Mouse (Mus musculus): ENCODE results near the gene Il25. TPM values are rescaled to one million over a fixed set of nuclear protein-coding genes. Genes with fewer than 3 reads are reported as not detected.
A peak's percentile ranks its signal among the peaks of the same experiment; 100 is the strongest.
"Not testable (repeated sequence)": the region's sequence is repeated elsewhere in the genome, so short reads cannot be mapped to it uniquely, and the experiment has no call there.

The Il25 gene
- total RNA-seq, 2 experiments from 2014 or later: not detected

- DNase-seq (ENCODE audit: low spot score in 2 of 2): peak in 1 of 2 experiments; percentile 42
Observed at GRCm38 (mm10) chr14:54926401-54927158, 5.9 kb upstream of the Il25 start.

GRCm38 (mm10) chr14:54927296-54927695 lies 5.2 kb upstream of the Il25 start:
- DNase-seq (ENCODE audit: low spot score in 2 of 2): no peak

- DNase-seq (ENCODE audit: low spot score in 2 of 2): no peak
Observed at GRCm38 (mm10) chr14:54929801-54930200, 2.7 kb upstream of the Il25 start.

DNA sequence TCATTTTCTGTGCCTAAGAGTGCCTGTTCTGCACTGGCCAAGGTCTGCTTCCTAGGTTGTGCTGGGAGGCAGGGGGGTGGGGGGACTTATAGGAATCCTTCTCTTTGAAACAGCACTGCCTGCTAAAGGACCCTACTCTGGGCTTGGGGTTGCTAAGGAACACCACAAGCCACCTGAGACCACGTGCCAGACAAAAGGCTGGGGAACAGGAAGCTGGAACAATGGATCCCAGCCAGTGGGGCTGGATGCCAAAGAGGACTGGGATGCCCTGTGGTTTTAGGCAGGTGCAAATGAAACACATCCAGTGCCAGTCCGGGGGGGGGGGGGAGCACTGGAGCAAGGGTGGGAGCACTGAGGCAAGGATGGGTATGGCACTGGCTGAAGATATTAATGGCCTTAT lies 2.1 kb upstream of the Il25 start:
- DNase-seq (ENCODE audit: low spot score in 2 of 2): no peak

DNA sequence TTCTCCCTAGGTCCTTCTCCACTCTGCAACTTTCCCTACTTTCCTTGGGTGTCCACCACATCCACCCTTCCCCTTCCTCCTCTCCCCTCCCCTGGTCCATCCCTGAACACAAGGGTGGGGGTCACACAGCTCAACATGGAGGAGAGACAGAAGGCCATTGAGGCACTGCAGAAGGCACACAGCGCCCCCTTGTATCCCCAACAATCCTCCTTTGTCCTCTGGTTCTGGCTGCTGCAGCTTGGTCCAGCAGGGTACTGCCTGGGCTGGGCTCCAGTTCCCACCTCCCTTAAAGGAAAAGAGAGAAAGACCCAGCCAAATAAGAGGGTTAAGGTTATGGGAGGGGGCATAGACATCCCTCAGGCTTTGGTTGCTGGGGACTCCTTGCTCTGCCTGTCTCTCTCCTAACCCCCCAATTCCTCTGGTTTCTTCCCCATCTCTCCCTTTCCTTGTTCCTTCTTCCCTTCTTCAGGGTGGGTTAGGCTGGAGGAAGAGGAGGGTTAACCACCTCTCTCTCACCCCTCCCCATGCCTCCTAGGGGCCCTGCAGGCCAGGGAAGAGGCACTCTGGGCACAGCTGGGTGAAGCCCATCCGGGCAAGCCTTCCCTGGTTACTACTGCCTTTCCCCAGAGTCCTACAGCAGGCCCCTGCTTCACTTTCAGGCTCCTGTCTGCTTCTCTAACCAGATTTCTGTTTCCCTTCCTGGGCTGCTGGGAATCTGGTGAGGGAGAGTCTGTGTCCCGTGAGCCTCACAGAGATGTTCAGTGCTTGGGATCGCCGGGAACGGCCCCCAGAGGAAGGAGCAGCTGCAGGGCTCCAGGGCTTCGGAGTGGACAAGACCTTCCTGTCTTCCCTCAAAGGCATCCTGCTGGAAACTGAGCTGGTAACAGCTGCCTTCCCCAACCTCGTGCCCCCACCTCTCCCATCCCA lies 3.7 kb downstream of the Il25 start, which contains the start of gene Cmtm5:
Cmtm5 (plus strand) TSS at position 358 of the 927 bp plus-strand sequence.
- DNase-seq (ENCODE audit: low spot score in 2 of 2): peak; percentile 54 to 84

GRCm38 (mm10) chr14:54936831-54937160 lies 4.3 kb downstream of the Il25 start:
- no peak for DNase-seq (ENCODE audit: low spot score in 2 of 2)

- DNase-seq (ENCODE audit: low spot score in 2 of 2): no peak
Observed at GRCm38 (mm10) chr14:54937361-54938182, 5.1 kb downstream of the Il25 start.

GRCm38 (mm10) chr14:54938431-54939219 lies 6.1 kb downstream of the Il25 start:
- DNase-seq (ENCODE audit: low spot score in 2 of 2): no peak

DNA sequence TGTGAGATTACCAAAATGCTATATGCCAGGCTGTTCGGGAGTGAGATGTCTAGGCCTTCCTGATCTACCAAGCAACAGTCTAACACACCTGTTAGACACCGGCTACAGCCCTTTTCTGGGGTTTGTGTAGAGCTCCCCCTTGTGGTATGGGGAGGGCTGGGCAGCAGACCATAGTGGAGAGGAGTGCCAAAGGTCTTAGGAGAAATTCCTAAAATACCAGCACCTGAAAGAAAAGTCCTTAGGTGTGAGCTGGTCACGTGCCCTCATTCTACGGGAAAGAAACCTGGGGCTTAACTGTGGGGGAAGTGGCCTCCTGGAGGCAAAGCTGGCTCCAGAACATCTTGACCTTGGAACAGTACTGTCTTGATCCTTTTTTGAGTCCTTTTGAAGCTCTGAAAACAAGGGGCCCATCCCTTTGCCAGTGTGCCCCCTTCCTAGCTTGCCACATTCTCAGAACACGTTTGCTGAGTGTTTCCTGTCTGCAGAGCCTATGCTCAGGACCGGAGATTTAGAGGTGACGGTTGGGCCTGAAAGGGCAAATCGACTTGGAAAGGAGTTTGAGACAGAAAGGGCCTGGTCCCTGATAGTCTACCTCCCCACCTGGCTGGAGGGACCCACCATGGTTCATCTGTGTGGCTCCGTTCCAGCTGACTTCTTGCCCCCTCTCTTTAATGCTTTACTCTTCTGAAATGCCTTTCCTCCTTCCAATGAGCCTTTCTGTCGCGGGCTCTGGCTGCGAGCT lies 7.1 kb downstream of the Il25 start:
- peak; percentile 31 to 56 for DNase-seq (ENCODE audit: low spot score in 2 of 2)

GRCm38 (mm10) chr14:54940176-54940530 lies 7.7 kb downstream of the Il25 start:
- DNase-seq (ENCODE audit: low spot score in 2 of 2): no peak

DNA sequence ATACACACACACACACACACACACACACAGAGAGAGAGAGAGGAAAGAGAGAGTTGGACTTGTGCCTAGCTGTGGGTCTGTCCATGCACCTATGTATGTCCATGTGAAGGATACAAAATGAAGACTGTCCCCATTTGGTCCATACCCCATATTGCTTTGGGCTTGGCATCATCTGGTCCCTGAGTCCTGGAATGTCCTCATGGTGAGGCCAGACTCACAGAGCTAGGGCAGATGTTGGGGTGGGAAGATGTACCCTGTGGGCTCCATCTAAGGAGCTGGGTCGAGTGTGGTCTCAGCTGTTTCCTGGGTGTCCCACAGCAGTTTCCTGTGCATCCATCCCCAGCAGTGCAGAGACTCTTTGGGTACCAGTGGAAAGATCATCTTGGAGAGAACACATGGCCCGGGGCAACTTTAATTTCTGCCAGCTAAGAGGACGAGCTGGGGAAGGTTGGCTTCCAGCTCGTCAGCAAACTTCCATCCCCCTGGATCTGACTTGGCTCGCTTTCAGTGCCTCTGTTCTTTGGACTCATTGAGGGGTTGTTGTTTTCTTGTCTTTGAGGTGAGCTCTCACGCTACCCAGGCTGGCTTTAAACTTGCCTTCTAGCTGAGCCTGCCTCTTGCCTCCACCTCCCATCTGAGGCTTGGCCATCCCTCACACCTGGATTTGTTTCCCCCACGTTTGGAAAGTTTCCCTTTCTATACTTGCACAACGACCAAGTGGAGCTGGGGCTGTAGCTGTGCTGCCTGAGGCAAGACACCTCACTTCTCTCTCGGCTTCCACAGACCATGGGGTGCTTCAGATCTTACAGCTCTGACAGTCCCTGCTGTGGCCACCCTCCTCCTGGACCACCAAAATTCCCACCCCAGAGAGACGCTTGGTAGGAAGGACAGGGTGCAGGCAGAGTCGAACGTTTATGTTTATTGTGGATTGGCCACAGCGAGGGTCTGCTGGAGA lies 8.8 kb downstream of the Il25 start:
- DNase-seq (ENCODE audit: low spot score in 2 of 2): no peak

DNA sequence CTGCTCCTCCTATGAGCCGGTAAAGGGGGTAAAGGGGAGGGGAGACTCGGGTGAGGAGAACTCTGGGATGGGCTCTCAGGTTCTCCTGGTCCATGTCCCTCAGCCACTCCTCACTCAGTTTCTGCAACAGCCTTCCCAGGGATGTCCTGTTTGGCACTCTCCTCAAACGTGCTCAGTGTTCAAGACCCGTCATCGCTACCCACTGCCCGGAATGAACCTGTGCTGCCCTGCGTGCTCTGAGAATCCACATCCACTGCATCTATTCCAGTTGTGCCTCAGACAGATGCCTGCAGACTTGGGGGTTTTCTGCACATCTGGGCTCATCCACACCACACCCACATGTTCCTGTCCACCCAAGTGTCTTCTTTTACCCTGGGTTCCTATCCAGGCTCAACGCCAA lies 10.0 kb downstream of the Il25 start:
- no peak for DNase-seq (ENCODE audit: low spot score in 2 of 2)

DNA sequence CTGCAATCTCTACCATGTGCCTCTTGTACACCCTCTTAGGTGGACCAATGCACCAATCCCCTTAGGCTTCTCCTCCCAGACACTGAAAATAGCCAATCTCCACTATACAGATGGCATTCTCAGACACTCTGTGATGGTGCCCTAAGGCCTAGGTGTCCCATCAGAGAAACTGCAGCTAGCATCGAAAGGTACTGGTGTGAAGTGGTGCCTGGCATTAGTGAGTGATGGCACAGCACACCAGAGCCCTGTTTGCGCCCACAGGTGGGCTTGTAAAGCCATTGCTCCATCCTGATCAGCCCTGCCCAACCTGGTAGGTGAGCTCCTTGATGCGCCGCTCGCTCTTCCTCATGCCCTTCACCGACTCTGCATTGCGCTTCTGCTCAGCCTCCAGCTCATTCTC lies 11.5 kb downstream of the Il25 start:
- DNase-seq (ENCODE audit: low spot score in 2 of 2): no peak

GRCm38 (mm10) chr14:54944939-54945338 lies 12.4 kb downstream of the Il25 start:
- no peak for DNase-seq (ENCODE audit: low spot score in 2 of 2)

DNA sequence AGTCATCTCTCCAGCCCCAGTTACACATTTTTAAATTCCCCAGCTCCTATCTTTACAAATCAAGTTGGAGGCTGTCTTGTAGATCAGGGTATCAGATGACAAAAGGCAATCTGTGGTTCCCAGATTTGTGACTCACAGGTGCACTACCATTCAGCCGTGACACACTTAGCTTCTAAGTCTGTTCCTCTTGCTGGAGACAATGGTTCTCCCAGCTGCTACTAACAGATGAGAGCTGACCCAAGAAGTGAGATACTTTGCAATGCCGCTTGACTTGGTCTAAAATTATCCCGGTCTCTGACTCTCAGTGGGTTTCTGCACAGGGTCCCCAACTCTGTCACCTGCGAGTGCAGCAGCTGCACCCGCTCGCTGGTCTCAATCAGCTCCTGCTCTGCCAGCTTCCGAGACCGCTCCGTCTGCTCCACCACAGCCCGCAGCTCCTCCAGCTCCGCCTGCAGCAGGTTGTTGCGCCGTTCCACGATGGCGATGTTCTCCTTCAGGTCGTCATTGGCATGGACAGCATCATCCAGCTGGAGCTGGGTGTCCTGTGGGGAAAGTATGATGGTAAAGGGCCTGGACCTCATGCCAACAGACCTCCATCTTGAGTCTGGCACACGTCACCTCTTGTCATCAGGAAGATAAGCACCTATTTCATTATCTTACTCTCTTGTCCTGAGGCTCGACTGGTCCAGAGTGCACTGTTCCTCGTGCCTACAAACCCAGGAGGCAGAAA lies 13.6 kb downstream of the Il25 start:
- no peak for DNase-seq (ENCODE audit: low spot score in 2 of 2)

GRCm38 (mm10) chr14:54947008-54947407 lies 14.5 kb downstream of the Il25 start:
- not testable (repeated sequence) for DNase-seq (ENCODE audit: low spot score in 2 of 2)

DNA sequence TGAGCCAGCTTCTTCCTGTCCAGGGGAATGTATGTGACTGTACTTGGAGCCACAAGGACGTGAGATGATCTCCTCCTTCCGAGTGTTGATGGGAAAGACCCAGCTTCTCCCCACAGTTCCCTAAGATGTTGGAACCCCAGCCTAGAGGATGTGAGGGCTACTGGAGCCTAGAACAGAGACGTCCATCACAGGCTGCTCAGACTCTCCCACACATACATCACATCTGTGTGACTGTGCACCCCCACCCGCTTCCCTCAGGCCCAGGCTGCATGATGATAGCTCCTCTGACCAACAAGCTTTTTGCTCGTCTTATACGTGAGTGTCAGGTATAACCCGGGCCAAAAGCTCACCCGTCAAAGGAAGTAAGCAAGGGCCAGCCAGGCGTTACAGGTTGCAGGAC lies 16.3 kb downstream of the Il25 start:
- no peak for DNase-seq (ENCODE audit: low spot score in 2 of 2)

GRCm38 (mm10) chr14:54950493-54950892 lies 18.0 kb downstream of the Il25 start:
- DNase-seq (ENCODE audit: low spot score in 2 of 2): no peak
